Comparison of ENCODE assay signal across 8 mouse cellular contexts in genomic region chr1:37696918-37697317, GRCm38 (mm10). TPM values are rescaled to one million over a fixed set of nuclear protein-coding genes. Genes with fewer than 3 reads are reported as not detected.
A peak's percentile ranks its signal among the peaks of the same experiment; 100 is the strongest.
DNase-seq lines count a peak whose midpoint lies in the region; ATAC-seq and TF ChIP-seq lines count a peak whose summit lies in the region.
"Had no signal": no experiment of that assay in that cellular context is flagged by ENCODE, and none has a peak within 500 bp of the region (broad histone marks: within the 10 kb centered on the region; RNA-seq: fewer than 3 reads in every experiment).

No protein-coding gene starts in this region.

- no peaks in the 10 kb centered on the region for H3K36me3 ChIP-seq in lung, embryonic 15.5 days

- H3K27ac ChIP-seq in lung, embryonic 15.5 days, result peak overlapping the region; percentile 47

- ATAC-seq in lung, embryonic 15.5 days (ENCODE audit: borderline replicate concordance, extremely low read depth, low FRiP score, low TSS enrichment), result peak; percentile 43; the same call in 1 of the 2 replicates
- ATAC-seq in common myeloid progenitor, adult 5-6 weeks (replicated peaks; ENCODE audit: low read depth, poor library complexity, severe bottlenecking), result peak; percentile 92

- H3K4me2 ChIP-seq in lung, embryonic 15.5 days, result no peak overlapping the region

- no peak overlapping the region for H3K4me3 ChIP-seq in lung, embryonic 15.5 days
- H3K4me3 ChIP-seq in lung, adult 2 months (replicated peaks; ENCODE audit: extremely low read depth, low read depth, low read length), result no peak overlapping the region

- H3K9me3 ChIP-seq in lung, embryonic 15.5 days, result no peaks in the 10 kb centered on the region

- no peak overlapping the region for H3K9ac ChIP-seq in lung, embryonic 15.5 days

- H3K27me3 ChIP-seq in lung, embryonic 15.5 days, result no peaks in the 10 kb centered on the region

- H3K4me1 ChIP-seq in lung, embryonic 15.5 days, result peaks cover 37% of the 10 kb centered on the region
- H3K4me1 ChIP-seq in lung, adult 2 months (ENCODE audit: control insufficient read depth, insufficient read depth, low read length), result no peaks in the 10 kb centered on the region

- TF ChIP-seq CTCF in lung, adult 2 months (IDR thresholded peaks at IDR 0.05; ENCODE audit: insufficient read depth, low read length), result no peak

- 46% methylated on average over 3 of the region's 3 CpGs for WGBS in lung, embryonic 15.5 days
- 43% methylated on average over 3 of the region's 3 CpGs for WGBS in lung, adult 2 months

- intact Hi-C loops in left cerebral cortex, postnatal 25 days (cut with DNase I), result loop anchor here (2.0 kb wide), 1 partner anchor 30 kb away; no protein-coding TSS in a partner anchor

- no peak for DNase-seq in lung, adult 2 months
- DNase-seq in left cerebral cortex, postnatal 25 days (ENCODE audit: low spot score in 2 of 2), result peak; percentile 78 to 93
- peak; percentile 58 to 66 for DNase-seq in thymus, postnatal 10 days (ENCODE audit: low spot score in 2 of 2)
- no peak for DNase-seq in kidney, postnatal 25 days
- DNase-seq in gastrocnemius, postnatal 25 days, result no peak
- DNase-seq: kidney, adult 8-10 months had no signal

- no peak for TF ChIP-seq POLR2A in lung, adult 2 months (IDR thresholded peaks at IDR 0.05; ENCODE audit: borderline replicate concordance, extremely low read depth, low read depth, low read length)

RNA-seq across cellular contexts. Expression of gene 2010300C02Rik, which starts 23.0 kb away (rescaled TPM):
- polyA plus RNA-seq in lung, embryonic 15.5 days (2015; fragmentation: Nextera tagmentation; extraction: Ambion mirVana), result 9.9 and 12.1 TPM in 2 replicates
- polyA plus RNA-seq in lung, adult 2 months (2012; rRNA removed), result 12.9 and 14.5 TPM in 2 replicates
- total RNA-seq in common myeloid progenitor, adult 5-6 weeks (2017), result not detected in 2 replicates
- total RNA-seq in left cerebral cortex, postnatal 25 days (2021), result 100 to 1,000 TPM; 242 to 262 TPM
- under 1 TPM; 0.13 to 0.24 TPM for total RNA-seq in gastrocnemius, postnatal 25 days (2021)

Comparison
In these comparisons a context has a peak if more than half of its experiments do, and no peak if none do; other contexts are left out.
1. DNase-seq: peak in left cerebral cortex, postnatal 25 days (2 of 2) and thymus, postnatal 10 days (2 of 2); none in lung, adult 2 months (single experiment), kidney, postnatal 25 days (0 of 2) and gastrocnemius, postnatal 25 days (single experiment).
2. RNA of gene 2010300C02Rik, which starts 23.0 kb away (total RNA-seq): 242 to 262 TPM in left cerebral cortex, postnatal 25 days; 0.13 to 0.24 TPM in gastrocnemius, postnatal 25 days and not detected in common myeloid progenitor, adult 5-6 weeks; every median in the first group is over 100 times any median in the second.